Mouse (Mus musculus) hindbrain, embryonic 14.5 days (tissue): ENCODE results near the gene Srsf6. TPM values are rescaled to one million over a fixed set of nuclear protein-coding genes. Genes with fewer than 3 reads are reported as not detected.

Experiments used
- ATAC-seq: fragments of 200-750 bp; cut with Nextera tagmentation; 2 replicates; pipeline ENCODE4 v1.8.0; 2017; ENCODE audit warnings: moderate number of reproducible peaks, mild to moderate bottlenecking, moderate TSS enrichment, moderate library complexity; ENCODE audit not compliant: low FRiP score
- DNase-seq: peaks from one replicate; pipeline ENCODE4 v3.0.0-alpha.2; 2015; ENCODE audit warnings: low spot score
- H3K27ac ChIP-seq: fragments of 300-500 bp; sonication (generic); 2 replicates; pipeline ENCODE4 v1.5.1; 2014; ENCODE audit warnings: mild to moderate bottlenecking, moderate library complexity
- H3K27me3 ChIP-seq: fragments of 300-500 bp; sonication (generic); 2 replicates; pipeline ENCODE4 v1.6.1; 2014; ENCODE audit warnings: mild to moderate bottlenecking, low read length, mixed read lengths; ENCODE audit not compliant: control insufficient read depth, insufficient read depth
- H3K36me3 ChIP-seq: fragments of 300-500 bp; sonication (generic); replicated peaks from 2 replicates; pipeline ENCODE4 v1.6.1; 2014; ENCODE audit not compliant: control insufficient read depth, insufficient read depth
- H3K4me1 ChIP-seq: fragments of 300-500 bp; sonication (generic); replicated peaks from 2 replicates; pipeline ENCODE4 v1.6.1; 2014; ENCODE audit warnings: antibody characterized with exemption, low read length, mixed read lengths; ENCODE audit not compliant: control insufficient read depth, insufficient read depth
- H3K4me2 ChIP-seq: fragments of 300-500 bp; sonication (generic); replicated peaks from 2 replicates; pipeline ENCODE4 v1.6.1; 2014; ENCODE audit warnings: mild to moderate bottlenecking, moderate library complexity
- H3K4me3 ChIP-seq: fragments of 300-500 bp; sonication (generic); replicated peaks from 2 replicates; pipeline ENCODE4 v1.5.1; 2014; ENCODE audit warnings: mild to moderate bottlenecking, low read length
- H3K9ac ChIP-seq: fragments of 300-500 bp; sonication (generic); 2 replicates; pipeline ENCODE4 v1.6.1; 2014
- H3K9me3 ChIP-seq: fragments of 300-500 bp; sonication (generic); 2 replicates; pipeline ENCODE4 v1.6.1; 2016; ENCODE audit warnings: low read length; ENCODE audit not compliant: control insufficient read depth
- WGBS: fragments of 180-500 bp; shearing (Covaris S2); extraction: QIAGEN DNeasy Blood & Tissue Kit; methylation state at CpG from one replicate; pipeline ENCODE4 v1.1.7; 2014; 5-methylcytosine and 5-hydroxymethylcytosine counted together
- polyA plus RNA-seq: library from polyadenylated mRNA; unstranded; fragments of >200 nt; fragmentation: Nextera tagmentation; extraction: Ambion mirVana; gene quantifications from 2 replicates; pipeline ENCODE4 v1.2.1, GENCODE M21; 2014

Srsf6 gene
- polyA plus RNA-seq, 1 experiment from 2014 or later: 134 TPM

GRCm38 (mm10) chr2:162972752-162973151 lies 41.4 kb downstream of the Srsf6 start:
- DNase-seq: no peak
- WGBS: 53% methylated on average over 7 of the region's 7 CpGs
- Histone ChIP-seq H3K9me3 (no peaks in the 10 kb centered on the region), H3K4me2 (no peak overlapping the region), H3K4me3 (no peak overlapping the region), H3K27me3 (no peaks in the 10 kb centered on the region), H3K4me1 (peaks cover 21% of the 10 kb centered on the region; the same call in 1 of the 2 replicates), H3K36me3 (no peaks in the 10 kb centered on the region), H3K27ac (no peak overlapping the region), H3K9ac (no peak overlapping the region)
- ATAC-seq: no peak

- Histone ChIP-seq H3K4me3 (no peak overlapping the region), H3K36me3 (no peaks in the 10 kb centered on the region), H3K4me2 (no peak overlapping the region), H3K27me3 (no peaks in the 10 kb centered on the region), H3K9ac (no peak overlapping the region), H3K27ac (no peak overlapping the region), H3K4me1 (peaks cover 21% of the 10 kb centered on the region; the same call in 1 of the 2 replicates), H3K9me3 (no peaks in the 10 kb centered on the region)
- WGBS: 65% methylated on average over 5 of the region's 5 CpGs
- ATAC-seq: no peak
- no peak for DNase-seq
Measured at GRCm38 (mm10) chr2:162973206-162973605, 41.9 kb downstream of the Srsf6 start.

GRCm38 (mm10) chr2:162973637-162974036 lies 42.3 kb downstream of the Srsf6 start:
- Histone ChIP-seq H3K36me3 (no peaks in the 10 kb centered on the region), H3K4me2 (no peak overlapping the region), H3K27ac (no peak overlapping the region), H3K9ac (no peak overlapping the region), H3K4me3 (no peak overlapping the region), H3K9me3 (no peaks in the 10 kb centered on the region), H3K4me1 (peaks cover 21% of the 10 kb centered on the region; the same call in 1 of the 2 replicates), H3K27me3 (no peaks in the 10 kb centered on the region)
- WGBS: 12% methylated on average over 11 of the region's 11 CpGs
- ATAC-seq (no peak), DNase-seq (no peak)

- Histone ChIP-seq H3K9me3 (no peaks in the 10 kb centered on the region), H3K27me3 (no peaks in the 10 kb centered on the region), H3K4me3 (no peak overlapping the region), H3K4me2 (no peak overlapping the region), H3K9ac (no peak overlapping the region), H3K36me3 (no peaks in the 10 kb centered on the region), H3K4me1 (peaks cover 21% of the 10 kb centered on the region; the same call in 1 of the 2 replicates), H3K27ac (no peak overlapping the region)
- peak; percentile 68; the same call in 1 of the 2 replicates for ATAC-seq
- DNase-seq: peak; percentile 28
- WGBS: 68% methylated on average over 11 of the region's 11 CpGs
Measured at GRCm38 (mm10) chr2:162975157-162975775, 43.9 kb downstream of the Srsf6 start.

- Histone ChIP-seq H3K4me2 (no peak overlapping the region), H3K9ac (no peak overlapping the region), H3K27me3 (no peaks in the 10 kb centered on the region), H3K36me3 (no peaks in the 10 kb centered on the region), H3K27ac (no peak overlapping the region), H3K9me3 (no peaks in the 10 kb centered on the region), H3K4me1 (peaks cover 21% of the 10 kb centered on the region; the same call in 1 of the 2 replicates), H3K4me3 (no peak overlapping the region)
- ATAC-seq (no peak), DNase-seq (no peak)
- WGBS: 51% methylated on average over 4 of the region's 4 CpGs
Measured at GRCm38 (mm10) chr2:162976001-162976400, 44.7 kb downstream of the Srsf6 start.

- Histone ChIP-seq H3K27ac (no peak overlapping the region), H3K36me3 (no peaks in the 10 kb centered on the region), H3K9me3 (no peaks in the 10 kb centered on the region), H3K4me3 (no peak overlapping the region), H3K9ac (no peak overlapping the region), H3K27me3 (no peaks in the 10 kb centered on the region), H3K4me2 (no peak overlapping the region), H3K4me1 (no peaks in the 10 kb centered on the region)
- no peak for ATAC-seq
- 93% methylated on average over 6 of the region's 6 CpGs for WGBS
- no peak for DNase-seq
Measured at GRCm38 (mm10) chr2:162984381-162984780, 53.1 kb downstream of the Srsf6 start.

DNA sequence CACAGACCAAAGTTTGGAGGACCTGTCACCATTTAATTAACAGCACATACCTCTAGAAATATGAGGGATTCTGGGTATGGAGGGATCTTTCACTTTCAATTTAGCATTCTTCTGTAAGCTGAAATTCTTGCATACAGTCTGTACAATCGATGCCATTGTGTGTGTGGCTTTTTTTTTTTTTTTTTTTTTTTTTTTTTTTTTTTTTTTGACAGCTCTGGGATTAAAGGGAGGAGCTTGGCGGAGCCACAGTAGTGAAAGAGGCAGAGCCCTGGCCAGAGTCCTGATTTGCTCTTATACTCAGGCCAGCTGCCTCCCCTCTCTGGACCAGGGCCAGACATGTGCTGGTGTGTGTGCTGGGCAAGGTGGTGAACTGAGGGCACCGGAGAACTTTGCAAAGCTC lies 54.6 kb downstream of the Srsf6 start:
- no peak overlapping the region for H3K4me3 ChIP-seq
- no peak overlapping the region for H3K4me2 ChIP-seq
- no peak for ATAC-seq
- H3K9me3 ChIP-seq: no peaks in the 10 kb centered on the region
- no peaks in the 10 kb centered on the region for H3K27me3 ChIP-seq
- H3K9ac ChIP-seq: no peak overlapping the region
- H3K36me3 ChIP-seq: no peaks in the 10 kb centered on the region
- WGBS: 59% methylated on average over 3 of the region's 3 CpGs
- DNase-seq: peak; percentile 57
- H3K27ac ChIP-seq: no peak overlapping the region
- H3K4me1 ChIP-seq: no peaks in the 10 kb centered on the region

Other genes starting within 250 kb of the Srsf6 start
- gene L3mbtl1, start 11.9 kb downstream of the Srsf6 start, polyA plus RNA-seq: 3.9 and 4.3 TPM in 2 replicates
- 0.33 TPM in 1 of 2 replicates, not detected in the other for gene Sgk2, start 55.8 kb downstream of the Srsf6 start, polyA plus RNA-seq
- gene Ift52, start 85.8 kb downstream of the Srsf6 start, polyA plus RNA-seq: 36.0 and 38.2 TPM in 2 replicates
- gene Mybl2, start 123.2 kb downstream of the Srsf6 start, polyA plus RNA-seq: 3.2 and 3.8 TPM in 2 replicates
- gene Gtsf1l, start 156.3 kb downstream of the Srsf6 start, polyA plus RNA-seq: 0.35 and 0.58 TPM in 2 replicates